Mouse (Mus musculus) liver, embryonic 15.5 days (tissue): Measurements from ENCODE around the gene Kcp. TPM values are rescaled to one million over a fixed set of nuclear protein-coding genes. Genes with fewer than 3 reads are reported as not detected.

Source experiments
- ATAC-seq: fragments of 200-750 bp; cut with Nextera tagmentation; 2 replicates; pipeline ENCODE4 v1.8.0; 2017; ENCODE audit warnings: moderate number of reproducible peaks, mild to moderate bottlenecking, moderate library complexity; ENCODE audit not compliant: insufficient read depth
- H3K27ac ChIP-seq: fragments of 300-500 bp; sonication (generic); replicated peaks from 2 replicates; pipeline ENCODE4 v1.5.1; 2015; ENCODE audit warnings: mild to moderate bottlenecking, inconsistent platforms
- H3K27me3 ChIP-seq: fragments of 300-500 bp; sonication (generic); 2 replicates; pipeline ENCODE4 v1.6.1; 2015; ENCODE audit warnings: mild to moderate bottlenecking, inconsistent platforms
- H3K36me3 ChIP-seq: fragments of 300-500 bp; sonication (generic); replicated peaks from 2 replicates; pipeline ENCODE4 v1.6.1; 2015; ENCODE audit warnings: moderate library complexity, mild to moderate bottlenecking, inconsistent platforms
- H3K4me1 ChIP-seq: fragments of 300-500 bp; sonication (generic); replicated peaks from 2 replicates; pipeline ENCODE4 v1.6.1; 2015; ENCODE audit warnings: inconsistent platforms
- H3K4me2 ChIP-seq: fragments of 300-500 bp; sonication (generic); 2 replicates; pipeline ENCODE4 v1.6.1; 2015; ENCODE audit warnings: moderate library complexity, mild to moderate bottlenecking, inconsistent platforms
- H3K4me3 ChIP-seq: fragments of 300-500 bp; sonication (generic); replicated peaks from 2 replicates; pipeline ENCODE4 v1.5.1; 2015; ENCODE audit warnings: mild to moderate bottlenecking, inconsistent platforms
- H3K9ac ChIP-seq: fragments of 300-500 bp; sonication (generic); 2 replicates; pipeline ENCODE4 v1.6.1; 2015; ENCODE audit warnings: moderate library complexity, mild to moderate bottlenecking, inconsistent platforms
- H3K9me3 ChIP-seq: fragments of 300-500 bp; sonication (generic); replicated peaks from 2 replicates; pipeline ENCODE4 v1.6.1; 2016; ENCODE audit warnings: inconsistent platforms
- WGBS: fragments of 180-500 bp; shearing (Covaris S2); methylation state at CpG from one replicate; pipeline ENCODE4 v1.1.7; 2015; ENCODE audit warnings: mixed read lengths; ENCODE audit not compliant: insufficient replicate concordance; 5-methylcytosine and 5-hydroxymethylcytosine counted together
- polyA plus RNA-seq: library from polyadenylated mRNA; unstranded; fragments of >200 nt; fragmentation: Nextera tagmentation; extraction: Ambion mirVana; gene quantifications from 2 replicates; pipeline ENCODE4 v1.2.1, GENCODE M21; 2015

Gene Kcp
- polyA plus RNA-seq, 1 experiment from 2014 or later = 1.6 TPM

GRCm38 (mm10) chr6:29461502-29461901, 46.2 kb downstream of the Kcp start:
- Histone ChIP-seq H3K9me3 (no peaks in the 10 kb centered on the region), H3K4me2 (no peak overlapping the region), H3K4me1 (no peaks in the 10 kb centered on the region), H3K9ac (no peak overlapping the region), H3K27ac (no peak overlapping the region), H3K36me3 (no peaks in the 10 kb centered on the region), H3K27me3 (no peaks in the 10 kb centered on the region), H3K4me3 (no peak overlapping the region)
- 40% methylated on average over 7 of the region's 7 CpGs for WGBS
- ATAC-seq = no peak

- Histone ChIP-seq H3K36me3 (no peaks in the 10 kb centered on the region), H3K27me3 (no peaks in the 10 kb centered on the region), H3K9me3 (no peaks in the 10 kb centered on the region), H3K4me1 (no peaks in the 10 kb centered on the region), H3K4me2 (no peak overlapping the region), H3K4me3 (no peak overlapping the region), H3K9ac (no peak overlapping the region), H3K27ac (no peak overlapping the region)
- WGBS = 70% methylated on average over 6 of the region's 6 CpGs
- ATAC-seq = no peak
These were observed 57.1 kb downstream of the Kcp start for GRCm38 (mm10) chr6:29450667-29451066.

DNA sequence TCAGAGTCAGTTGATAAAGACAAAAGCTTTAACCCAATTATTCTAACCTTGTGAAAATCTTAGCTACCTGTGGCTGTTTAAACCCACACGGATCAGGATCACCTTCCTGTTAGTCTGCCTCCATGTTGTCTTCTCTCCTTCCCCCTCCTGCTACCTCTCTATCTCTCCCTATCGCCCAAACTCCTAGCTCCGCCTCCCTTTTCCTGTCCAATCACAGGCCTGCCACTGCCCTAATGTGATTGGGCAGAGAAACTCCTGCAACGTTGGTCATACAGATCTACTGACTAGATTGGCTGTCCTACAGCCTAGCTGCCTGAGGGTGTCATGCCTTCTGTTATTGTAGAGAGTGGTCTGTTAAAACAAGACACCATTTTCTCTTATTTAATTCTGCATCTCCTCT, 57.9 kb downstream of the Kcp start:
- no peaks in the 10 kb centered on the region for H3K9me3 ChIP-seq
- no peaks in the 10 kb centered on the region for H3K36me3 ChIP-seq
- H3K4me1 ChIP-seq = no peaks in the 10 kb centered on the region
- no peak overlapping the region for H3K4me2 ChIP-seq
- no peak overlapping the region for H3K9ac ChIP-seq
- no peak overlapping the region for H3K4me3 ChIP-seq
- no peak for ATAC-seq
- H3K27me3 ChIP-seq = no peaks in the 10 kb centered on the region
- WGBS = 24% methylated on average over 4 of the region's 4 CpGs
- H3K27ac ChIP-seq = no peak overlapping the region

DNA sequence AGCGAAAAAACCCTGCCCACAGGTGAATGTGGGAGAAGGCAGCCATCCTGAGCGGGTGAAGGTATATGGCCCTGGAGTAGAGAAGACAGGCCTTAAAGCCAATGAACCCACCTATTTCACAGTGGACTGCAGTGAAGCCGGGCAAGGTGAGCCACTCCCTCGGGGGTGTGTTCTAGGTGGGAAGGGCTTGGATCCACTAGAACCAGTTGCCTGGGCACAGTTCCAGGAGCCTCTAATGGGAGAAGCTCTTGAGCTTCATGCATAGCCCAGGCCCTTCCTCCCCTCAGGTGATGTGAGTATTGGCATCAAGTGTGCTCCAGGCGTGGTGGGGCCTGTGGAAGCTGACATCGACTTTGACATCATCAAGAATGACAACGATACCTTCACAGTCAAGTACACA, 62.4 kb downstream of the Kcp start:
- Histone ChIP-seq H3K9ac (no peak overlapping the region), H3K4me1 (no peaks in the 10 kb centered on the region), H3K4me2 (no peak overlapping the region), H3K27me3 (no peaks in the 10 kb centered on the region), H3K36me3 (no peaks in the 10 kb centered on the region), H3K27ac (no peak overlapping the region), H3K4me3 (no peak overlapping the region), H3K9me3 (no peaks in the 10 kb centered on the region)
- ATAC-seq = no peak
- WGBS = 75% methylated on average over 7 of the region's 7 CpGs

- H3K9ac ChIP-seq = no peak overlapping the region
- no peak overlapping the region for H3K4me2 ChIP-seq
- H3K27me3 ChIP-seq = no peaks in the 10 kb centered on the region
- no peaks in the 10 kb centered on the region for H3K9me3 ChIP-seq
- ATAC-seq = no peak
- H3K4me1 ChIP-seq = no peaks in the 10 kb centered on the region
- WGBS = 50% methylated on average over 11 of the region's 11 CpGs
- no peak overlapping the region for H3K4me3 ChIP-seq
- H3K27ac ChIP-seq = no peak overlapping the region
- H3K36me3 ChIP-seq = no peaks in the 10 kb centered on the region
These were observed 63.0 kb downstream of the Kcp start for GRCm38 (mm10) chr6:29444773-29445172.

DNA sequence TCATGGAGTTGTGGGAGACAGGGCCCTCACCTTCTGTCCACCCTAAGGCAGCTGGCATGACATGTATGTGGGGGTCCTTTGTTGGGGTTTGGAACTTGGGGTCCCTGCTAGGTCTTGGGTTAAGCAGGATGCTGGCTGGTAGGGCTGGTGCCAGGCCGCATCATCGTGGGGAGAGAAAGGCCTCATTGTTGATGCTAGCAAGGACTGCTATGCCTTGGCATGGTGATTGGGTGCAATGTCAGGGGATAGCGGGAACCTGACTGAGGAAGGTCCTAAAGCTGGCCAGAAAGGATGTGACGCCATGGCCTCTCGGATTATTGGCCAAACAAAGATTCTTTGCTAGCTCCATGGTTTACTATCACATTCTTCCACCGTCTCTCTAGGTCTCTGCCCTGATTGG, 68.0 kb downstream of the Kcp start:
- H3K27me3 ChIP-seq = peaks cover 33% of the 10 kb centered on the region
- H3K4me2 ChIP-seq = no peak overlapping the region
- no peaks in the 10 kb centered on the region for H3K9me3 ChIP-seq
- WGBS = 69% methylated on average over 6 of the region's 6 CpGs
- no peak for ATAC-seq
- H3K4me3 ChIP-seq = no peak overlapping the region
- H3K36me3 ChIP-seq = no peaks in the 10 kb centered on the region
- no peak overlapping the region for H3K9ac ChIP-seq
- H3K4me1 ChIP-seq = no peaks in the 10 kb centered on the region
- no peak overlapping the region for H3K27ac ChIP-seq

DNA sequence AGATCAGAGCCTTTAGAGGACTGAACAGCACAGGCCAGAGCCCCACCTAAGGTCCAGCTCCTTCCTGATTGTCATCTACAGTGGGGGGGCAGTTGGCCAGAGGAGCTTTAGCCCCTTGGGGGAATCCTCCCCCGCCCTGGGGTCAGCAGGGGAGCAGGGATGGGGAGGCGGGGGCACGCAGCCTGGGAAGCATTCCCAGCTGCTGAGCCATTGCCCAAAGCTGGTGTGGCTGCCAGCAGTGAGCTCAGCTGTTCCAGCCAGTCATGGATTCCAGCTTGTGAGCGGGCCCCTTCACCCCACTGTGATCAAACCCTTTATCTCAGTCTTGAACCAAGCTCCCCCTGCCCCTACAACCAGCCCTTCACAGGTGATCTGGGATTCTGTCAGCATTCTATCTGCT, 68.5 kb downstream of the Kcp start:
- no peaks in the 10 kb centered on the region for H3K4me1 ChIP-seq
- no peaks in the 10 kb centered on the region for H3K36me3 ChIP-seq
- H3K27me3 ChIP-seq = peaks cover 38% of the 10 kb centered on the region
- H3K4me3 ChIP-seq = no peak overlapping the region
- no peak overlapping the region for H3K27ac ChIP-seq
- no peak overlapping the region for H3K4me2 ChIP-seq
- ATAC-seq = no peak
- H3K9me3 ChIP-seq = no peaks in the 10 kb centered on the region
- 66% methylated on average over 4 of the region's 4 CpGs for WGBS
- no peak overlapping the region for H3K9ac ChIP-seq

GRCm38 (mm10) chr6:29436461-29436934, 71.3 kb downstream of the Kcp start:
- H3K9me3 ChIP-seq = no peaks in the 10 kb centered on the region
- WGBS = 11% methylated on average over 11 of the region's 11 CpGs
- H3K4me1 ChIP-seq = peaks cover 7% of the 10 kb centered on the region; the same call in 1 of the 2 replicates
- peaks cover 65% of the 10 kb centered on the region for H3K27me3 ChIP-seq
- no peak overlapping the region for H3K4me2 ChIP-seq
- no peak overlapping the region for H3K27ac ChIP-seq
- H3K9ac ChIP-seq = no peak overlapping the region
- H3K36me3 ChIP-seq = no peaks in the 10 kb centered on the region
- ATAC-seq = no peak
- no peak overlapping the region for H3K4me3 ChIP-seq

- Histone ChIP-seq H3K9ac (no peak overlapping the region), H3K27ac (no peak overlapping the region), H3K4me1 (peaks cover 7% of the 10 kb centered on the region; the same call in 1 of the 2 replicates), H3K4me3 (no peak overlapping the region), H3K27me3 (peaks cover 71% of the 10 kb centered on the region), H3K9me3 (no peaks in the 10 kb centered on the region), H3K36me3 (no peaks in the 10 kb centered on the region), H3K4me2 (no peak overlapping the region)
- WGBS = 38% methylated on average over 6 of the region's 6 CpGs
- ATAC-seq = no peak
These were observed 71.8 kb downstream of the Kcp start for GRCm38 (mm10) chr6:29435940-29436451.

GRCm38 (mm10) chr6:29434911-29435691, 72.7 kb downstream of the Kcp start:
- Histone ChIP-seq H3K9ac (no peak overlapping the region), H3K27ac (no peak overlapping the region), H3K9me3 (no peaks in the 10 kb centered on the region), H3K36me3 (no peaks in the 10 kb centered on the region), H3K27me3 (peaks cover 79% of the 10 kb centered on the region), H3K4me1 (peaks cover 7% of the 10 kb centered on the region; the same call in 1 of the 2 replicates), H3K4me2 (peak overlapping the region; percentile 15; the same call in 1 of the 2 replicates), H3K4me3 (no peak overlapping the region)
- WGBS = 8% methylated on average over 11 of the region's 13 CpGs
- ATAC-seq = no peak

- Histone ChIP-seq H3K36me3 (no peaks in the 10 kb centered on the region), H3K9me3 (no peaks in the 10 kb centered on the region), H3K9ac (no peak overlapping the region), H3K4me3 (peak overlapping the region; percentile 37), H3K4me1 (peaks cover 7% of the 10 kb centered on the region; the same call in 1 of the 2 replicates), H3K27ac (no peak overlapping the region), H3K4me2 (peak overlapping the region; percentile 57), H3K27me3 (peaks cover 79% of the 10 kb centered on the region)
- no peak for ATAC-seq
- WGBS = 5% methylated on average over 27 of the region's 27 CpGs
These were observed 73.7 kb downstream of the Kcp start for GRCm38 (mm10) chr6:29433804-29434795.
